9 mouse cellular contexts compared by ENCODE assay signal in the genomic region with DNA sequence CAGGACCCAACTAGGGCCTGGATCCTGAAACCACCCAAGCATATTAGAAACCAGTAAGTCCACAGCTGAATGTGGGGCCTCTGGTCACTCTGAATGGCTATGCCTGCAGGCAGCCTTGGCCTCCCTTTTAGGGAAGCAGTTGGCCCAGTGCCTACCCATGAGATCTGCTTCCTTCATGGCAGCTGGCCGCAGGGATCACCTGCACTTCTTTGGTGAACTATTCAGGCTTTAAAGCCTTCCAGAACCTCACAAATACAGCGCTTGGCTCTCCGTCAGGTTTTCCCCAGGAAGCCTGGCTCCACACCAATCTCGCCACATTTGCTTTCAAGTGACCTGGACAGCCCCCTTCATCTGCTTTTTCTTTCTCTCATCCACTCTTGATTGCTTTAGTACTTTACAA. TPM values are rescaled to one million over a fixed set of nuclear protein-coding genes. Genes with fewer than 3 reads are reported as not detected.
DNase-seq lines count a peak whose midpoint lies in the region; ATAC-seq and TF ChIP-seq lines count a peak whose summit lies in the region.
"Had no signal": no experiment of that assay in that cellular context is flagged by ENCODE, and none has a peak within 500 bp of the region (broad histone marks: within the 10 kb centered on the region; RNA-seq: fewer than 3 reads in every experiment).

No protein-coding gene starts in this region.

- H3K27ac ChIP-seq in kidney, adult 2 months (ENCODE audit: insufficient read depth, low read depth, low read length) = no peak overlapping the region
- no peak overlapping the region for H3K27ac ChIP-seq in kidney, embryonic 15.5 days

- H3K36me3 ChIP-seq in kidney, adult 2 months (ENCODE audit: control insufficient read depth, insufficient read depth, low read length) = no peaks in the 10 kb centered on the region
- H3K36me3 ChIP-seq in kidney, embryonic 15.5 days = no peaks in the 10 kb centered on the region

- H3K4me1 ChIP-seq in kidney, adult 2 months (ENCODE audit: control insufficient read depth, insufficient read depth, low read length) = no peaks in the 10 kb centered on the region
- H3K4me1 ChIP-seq in kidney, embryonic 15.5 days = peaks cover 13% of the 10 kb centered on the region

- no peak for ATAC-seq in kidney, embryonic 15.5 days (replicated peaks; ENCODE audit: low FRiP score)

- peak; percentile 52 for DNase-seq in kidney, adult 2 months
- DNase-seq in brain, embryonic 14.5 days (ENCODE audit: low read depth) = peak; percentile 88
- DNase-seq in cerebellum, adult 9-10 months = peak; percentile 72
- DNase-seq in kidney, adult 9 months = peak; percentile 21
- no peak for DNase-seq in left cerebral cortex, postnatal 36 days (ENCODE audit: low spot score in 2 of 2)
- DNase-seq in lung, postnatal 10 days = no peak
- no peak for DNase-seq in spleen, postnatal 4 days (ENCODE audit: low spot score in 2 of 2)
- DNase-seq: thymus, adult 2 months had no signal

- 60% methylated on average over 4 of the region's 4 CpGs for WGBS in kidney, adult 2 months
- WGBS in kidney, embryonic 15.5 days = 58% methylated on average over 4 of the region's 4 CpGs

- no peaks in the 10 kb centered on the region for H3K9me3 ChIP-seq in kidney, embryonic 15.5 days (replicated peaks)

- intact Hi-C loops in left cerebral cortex, postnatal 36 days (cut with DNase I) = no loop called here

- no peak for TF ChIP-seq POLR2A in kidney, adult 2 months (IDR thresholded peaks at IDR 0.05; ENCODE audit: low read depth, low read length)
- no peak for TF ChIP-seq POLR2A in brain, embryonic 14.5 days (IDR thresholded peaks at IDR 0.05; ENCODE audit: borderline replicate concordance, extremely low read depth, insufficient read depth, insufficient read length, poor library complexity, severe bottlenecking)

- no peak overlapping the region for H3K4me3 ChIP-seq in kidney, adult 2 months (ENCODE audit: insufficient read depth, low read depth, low read length)
- no peak overlapping the region for H3K4me3 ChIP-seq in kidney, embryonic 15.5 days (replicated peaks)

- no peaks in the 10 kb centered on the region for H3K27me3 ChIP-seq in kidney, adult 2 months (replicated peaks; ENCODE audit: control insufficient read depth, insufficient read depth, low read length)
- peaks cover 50% of the 10 kb centered on the region for H3K27me3 ChIP-seq in kidney, embryonic 15.5 days

- no peak overlapping the region for H3K4me2 ChIP-seq in kidney, embryonic 15.5 days

- H3K9ac ChIP-seq in kidney, embryonic 15.5 days = no peak overlapping the region

- no peak for TF ChIP-seq CTCF in kidney, adult 2 months (conservative IDR thresholded peaks at IDR 0.05; ENCODE audit: insufficient read depth, insufficient read length, low read depth, low read length)
- no peak for TF ChIP-seq CTCF in brain, embryonic 14.5 days (IDR thresholded peaks at IDR 0.05; ENCODE audit: borderline replicate concordance, extremely low read depth, insufficient read depth, insufficient read length)

RNA-seq across cellular contexts. Expression of gene Wnt5a, which starts 31.3 kb away (rescaled TPM):
- polyA plus RNA-seq in kidney, adult 2 months (2012; rRNA removed) = 7.0 and 8.9 TPM in 2 replicates
- 23.3 and 26.4 TPM in 2 replicates for polyA plus RNA-seq in kidney, embryonic 15.5 days (2015; fragmentation: Nextera tagmentation; extraction: Ambion mirVana)
- 15.0 and 22.6 TPM in 2 replicates for polyA plus RNA-seq in brain, embryonic 14.5 days (2012; rRNA removed)
- total RNA-seq in left cerebral cortex, postnatal 36 days (2021) = 10 to 100 TPM in 1 of 2 experiments, 1 to 10 TPM in 1; 6.5 to 11.4 TPM

Comparison
In these comparisons a context has a peak if more than half of its experiments do, and no peak if none do; other contexts are left out.
1. DNase-seq: peak in kidney, adult 2 months (single experiment), brain, embryonic 14.5 days (single experiment), cerebellum, adult 9-10 months (single experiment) and kidney, adult 9 months (single experiment); none in left cerebral cortex, postnatal 36 days (0 of 2), lung, postnatal 10 days (single experiment) and spleen, postnatal 4 days (0 of 2).